Mouse (Mus musculus) C2C12 (cell line): Measurements from ENCODE around the gene Dpt.

Experiments used
- CTCF ChIP-seq: IDR thresholded peaks from one replicate; pipeline ENCODE4 v1.5.1; 2011; ENCODE audit not compliant: control insufficient read depth, insufficient read depth, insufficient read length
- MAX ChIP-seq: IDR thresholded peaks from one replicate; pipeline ENCODE4 v1.6.1; 2011; ENCODE audit warnings: mild to moderate bottlenecking, control low read depth
- USF1 ChIP-seq: IDR thresholded peaks from one replicate; pipeline ENCODE4 v1.6.1; 2011; ENCODE audit warnings: low read depth, mild to moderate bottlenecking, control low read depth, moderate library complexity

DNA sequence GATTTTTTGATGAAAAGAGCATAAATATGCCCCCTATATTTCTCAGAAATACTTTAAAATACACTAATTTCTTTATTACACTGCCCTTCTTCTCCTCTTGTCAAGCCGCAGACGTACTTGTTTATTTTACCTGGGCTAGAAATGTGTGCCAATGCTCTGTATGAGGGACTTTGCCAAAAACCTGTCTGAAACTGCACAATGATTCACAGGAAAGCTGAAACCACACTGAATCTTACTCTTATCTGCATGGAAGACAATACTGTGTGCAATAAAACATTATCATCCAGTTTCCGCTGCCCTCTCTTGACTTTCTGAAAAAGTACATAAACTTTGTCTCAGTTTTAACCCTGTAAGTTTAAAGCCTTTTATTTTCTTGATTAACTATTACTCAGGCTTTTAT, 20.9 kb downstream of the Dpt start:
- TF ChIP-seq USF1 (no peak), CTCF (no peak), MAX (no peak)
